Mouse (Mus musculus) MEL (cell line): Measurements from ENCODE around the gene Ccdc63. TPM values are rescaled to one million over a fixed set of nuclear protein-coding genes. Genes with fewer than 3 reads are reported as not detected.

ENCODE experiments used
- polyA plus RNA-seq, 2 experiments: library from polyadenylated mRNA; stranded (reverse) in 1 of 2; unstranded in 1 of 2; fragments of >175 nt in 1 of 2; fragments of >200 nt in 1 of 2; gene quantifications; 2 replicates each; pipeline versions ENCODE4 v1.2.1 to v1.2.4; 2012; ENCODE audit warnings: low replicate concordance in 2 of 2, low read depth in 1 of 2; ENCODE audit not compliant: insufficient read length in 2 of 2, insufficient read depth in 1 of 2, missing spikeins in 1 of 2
- total RNA-seq: library from RNA; depleted of rRNA; stranded (reverse); fragments of 300-350 nt; gene quantifications from 2 replicates; pipeline ENCODE4 v1.2.3, GENCODE M21; 2012; rRNA removed

Ccdc63 gene
- total and polyA plus RNA-seq, 3 experiments, result 1.6 to 4.7 TPM; not detected in 1

Other genes with a start within 250 kb of the Ccdc63 start
- gene Cux2, start 90.7 kb downstream of the Ccdc63 start, total RNA-seq, result 1.2 and 1.4 TPM in 2 replicates
- gene Cux2, start 90.7 kb downstream of the Ccdc63 start, polyA plus RNA-seq, result 1 to 10 TPM in 1 of 2 experiments, not detected in 1; 3.5 TPM
- 0.35 and 0.75 TPM in 2 replicates for gene Myl2, start 39.9 kb downstream of the Ccdc63 start, total RNA-seq
- under 1 TPM in 1 of 2 experiments, not detected in 1; 0.54 TPM for gene Myl2, start 39.9 kb downstream of the Ccdc63 start, polyA plus RNA-seq
- gene Ppp1cc, start 17.5 kb upstream of the Ccdc63 start, total RNA-seq, result 305 and 329 TPM in 2 replicates
- gene Ppp1cc, start 17.5 kb upstream of the Ccdc63 start, polyA plus RNA-seq, result 100 to 1,000 TPM in 1 of 2 experiments, not detected in 1; 420 TPM
- gene Hvcn1, start 66.0 kb upstream of the Ccdc63 start, total RNA-seq, result 8.4 and 9.1 TPM in 2 replicates
- 10 to 100 TPM in 1 of 2 experiments, not detected in 1; 13.5 TPM for gene Hvcn1, start 66.0 kb upstream of the Ccdc63 start, polyA plus RNA-seq
- 2.5 and 3.8 TPM in 2 replicates for gene Tctn1, start 123.6 kb upstream of the Ccdc63 start, total RNA-seq
- gene Tctn1, start 123.6 kb upstream of the Ccdc63 start, polyA plus RNA-seq, result 1 to 10 TPM in 1 of 2 experiments, not detected in 1; 6.0 TPM
- gene Pptc7, start 143.5 kb upstream of the Ccdc63 start, total RNA-seq, result 16.0 and 17.3 TPM in 2 replicates
- 10 to 100 TPM in 1 of 2 experiments, not detected in 1; 22.3 TPM for gene Pptc7, start 143.5 kb upstream of the Ccdc63 start, polyA plus RNA-seq
- 7.3 and 9.1 TPM in 2 replicates for gene Rad9b, start 213.4 kb upstream of the Ccdc63 start, total RNA-seq
- gene Rad9b, start 213.4 kb upstream of the Ccdc63 start, polyA plus RNA-seq, result 10 to 100 TPM in 1 of 2 experiments, not detected in 1; 11.1 TPM
- gene Vps29, start 213.5 kb upstream of the Ccdc63 start, total RNA-seq, result 91.9 and 92.1 TPM in 2 replicates
- gene Vps29, start 213.5 kb upstream of the Ccdc63 start, polyA plus RNA-seq, result 100 to 1,000 TPM; 101 to 424 TPM
- 81.1 and 85.6 TPM in 2 replicates for gene Gpn3, start 231.1 kb upstream of the Ccdc63 start, total RNA-seq
- 10 to 100 TPM in 1 of 2 experiments, not detected in 1; 89.9 TPM for gene Gpn3, start 231.1 kb upstream of the Ccdc63 start, polyA plus RNA-seq
- gene Fam216a, start 231.5 kb upstream of the Ccdc63 start, total RNA-seq, result 68.9 and 73.8 TPM in 2 replicates
- gene Fam216a, start 231.5 kb upstream of the Ccdc63 start, polyA plus RNA-seq, result 100 to 1,000 TPM in 1 of 2 experiments, not detected in 1; 100 TPM